Mouse (Mus musculus) hindlimb bud, embryonic 11.5 days (tissue): ENCODE measurements around the gene Lrrk2.
A peak's percentile ranks its signal among the peaks of the same experiment; 100 is the strongest.

Experiments
- DNase-seq: peaks from one replicate; pipeline ENCODE4 v3.0.0-alpha.2; 2012; ENCODE audit warnings: low read depth, low spot score; ENCODE audit errors: extremely low spot score

The Lrrk2 gene

GRCm38 (mm10) chr15:91672645-91673568 is at the start of gene Lrrk2:
TSS of gene Lrrk2 (plus strand) at chr15:91673175.
- peak; percentile 26 for DNase-seq

GRCm38 (mm10) chr15:91624475-91624874 is 48.5 kb upstream of the Lrrk2 start:
- no peak for DNase-seq

DNA sequence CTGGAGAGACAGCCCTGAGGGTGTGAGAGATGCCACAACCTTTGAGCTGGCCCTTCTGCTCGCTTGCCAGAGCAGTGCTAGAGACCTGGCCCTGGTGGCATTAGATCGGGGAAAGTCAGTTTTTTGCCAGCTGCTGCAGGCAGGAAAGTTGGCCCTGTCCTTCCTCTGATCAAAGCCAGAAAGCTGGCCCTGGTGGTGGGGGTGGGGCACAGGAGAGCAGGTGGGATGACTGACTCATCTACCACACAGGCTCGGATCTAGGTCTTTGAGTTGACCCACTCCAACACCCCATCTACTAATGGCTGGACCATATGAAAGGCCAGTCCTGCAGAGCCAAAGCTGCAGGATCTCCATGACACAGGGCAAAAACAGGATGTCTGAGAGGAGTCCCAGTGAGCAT is 43.8 kb upstream of the Lrrk2 start:
- DNase-seq: no peak

- no peak for DNase-seq
Measured at GRCm38 (mm10) chr15:91632473-91632872, 40.5 kb upstream of the Lrrk2 start.

GRCm38 (mm10) chr15:91633051-91633450 is 39.9 kb upstream of the Lrrk2 start:
- no peak for DNase-seq

GRCm38 (mm10) chr15:91633806-91634205 is 39.2 kb upstream of the Lrrk2 start:
- no peak for DNase-seq

- DNase-seq: no peak
Measured at GRCm38 (mm10) chr15:91634236-91634635, 38.7 kb upstream of the Lrrk2 start.

GRCm38 (mm10) chr15:91641631-91642030 is 31.3 kb upstream of the Lrrk2 start:
- DNase-seq: no peak

- DNase-seq: no peak
Measured at GRCm38 (mm10) chr15:91642682-91643306, 30.2 kb upstream of the Lrrk2 start.

DNA sequence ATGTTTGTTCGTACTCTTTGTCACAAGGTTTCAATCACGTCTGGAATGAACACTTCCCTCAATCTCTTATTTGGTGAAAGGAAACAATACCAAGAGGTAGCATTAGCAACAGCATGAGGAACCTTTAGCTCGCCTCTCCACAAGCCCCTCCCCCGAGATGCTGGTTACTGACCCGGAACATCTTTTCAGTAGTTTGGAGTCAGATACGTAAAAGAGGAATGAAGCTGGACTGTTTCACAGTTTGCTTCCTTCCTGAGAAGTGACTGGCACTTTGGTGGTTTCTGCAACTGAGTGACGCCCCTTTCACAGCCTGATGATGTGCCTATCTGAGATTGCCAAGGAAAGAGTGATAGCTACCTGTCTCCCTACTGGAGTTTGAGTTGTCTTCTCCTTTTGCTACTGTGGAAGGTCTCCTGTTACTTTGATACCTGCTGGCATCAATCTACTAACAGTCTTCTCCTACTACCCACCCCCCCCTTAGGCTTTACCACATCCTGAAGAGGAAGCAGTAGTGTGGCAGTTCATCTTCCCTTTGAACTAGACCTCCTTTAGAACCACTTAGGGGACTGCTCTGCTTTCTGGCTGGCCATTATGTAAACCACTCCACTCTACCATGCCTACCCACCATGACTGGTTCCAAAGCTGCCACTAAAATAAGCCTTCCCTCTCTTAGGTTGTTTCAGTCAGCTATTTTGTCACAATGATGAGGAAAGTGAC is 29.2 kb upstream of the Lrrk2 start:
- DNase-seq: no peak

DNA sequence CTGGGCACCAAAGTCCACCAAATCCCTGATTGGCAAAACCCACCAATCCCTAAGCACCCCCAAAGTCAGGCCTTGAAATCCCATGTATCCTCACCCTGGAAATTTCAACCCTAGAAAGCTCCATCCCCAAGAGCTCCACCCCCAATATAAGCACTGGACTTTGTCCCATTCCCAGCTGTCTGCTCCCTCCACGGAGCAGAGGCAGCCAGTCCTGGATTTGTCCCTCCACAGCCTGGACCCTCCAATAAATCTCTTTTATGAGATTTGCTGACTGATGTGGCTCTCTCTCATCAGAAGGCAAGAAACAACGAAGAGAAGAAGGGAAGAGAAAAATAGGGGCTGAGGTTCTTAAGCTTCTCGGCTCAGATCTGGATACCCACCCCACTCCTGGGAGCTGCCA is 22.7 kb upstream of the Lrrk2 start:
- no peak for DNase-seq

GRCm38 (mm10) chr15:91651493-91651892 is 21.5 kb upstream of the Lrrk2 start:
- no peak for DNase-seq

GRCm38 (mm10) chr15:91658227-91658626 is 14.7 kb upstream of the Lrrk2 start:
- no peak for DNase-seq

DNA sequence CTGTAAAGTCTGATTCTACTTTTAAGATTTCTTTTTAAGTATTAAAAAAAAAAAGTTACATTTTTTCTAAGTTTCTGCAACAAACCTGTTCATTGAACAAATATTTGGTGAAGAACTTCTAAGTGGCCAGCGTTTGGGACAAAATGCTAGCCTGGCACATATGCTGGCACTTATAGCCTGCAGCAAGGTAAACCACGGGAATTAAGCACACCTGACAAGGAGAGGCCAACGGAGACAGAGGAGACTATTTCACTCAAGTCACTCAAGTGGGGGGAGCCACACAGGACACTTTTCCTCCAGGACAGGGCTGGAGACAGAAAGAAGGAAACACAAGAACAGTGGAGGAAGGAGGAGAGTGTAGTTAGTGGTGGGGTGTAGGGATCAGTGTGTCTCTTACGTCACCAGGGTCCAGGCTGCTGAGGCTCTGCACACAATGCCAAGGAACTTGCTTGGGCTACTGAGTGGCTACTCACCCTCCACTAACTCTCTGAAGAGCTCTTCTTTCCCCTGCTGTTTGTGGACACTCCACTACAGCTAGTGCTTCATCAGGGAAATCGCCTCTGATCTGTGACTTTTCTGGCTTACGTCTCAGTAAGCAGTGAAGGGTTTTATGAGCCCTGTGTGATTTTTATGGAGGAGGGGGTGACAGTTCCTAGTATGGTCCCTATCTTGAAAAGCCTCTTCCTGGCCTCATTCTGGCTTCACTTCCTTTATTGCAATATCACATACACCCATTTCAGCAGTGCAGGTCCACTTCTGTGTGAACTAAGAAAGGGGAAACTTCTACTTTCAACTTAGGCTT is 12.5 kb upstream of the Lrrk2 start:
- DNase-seq: no peak

DNA sequence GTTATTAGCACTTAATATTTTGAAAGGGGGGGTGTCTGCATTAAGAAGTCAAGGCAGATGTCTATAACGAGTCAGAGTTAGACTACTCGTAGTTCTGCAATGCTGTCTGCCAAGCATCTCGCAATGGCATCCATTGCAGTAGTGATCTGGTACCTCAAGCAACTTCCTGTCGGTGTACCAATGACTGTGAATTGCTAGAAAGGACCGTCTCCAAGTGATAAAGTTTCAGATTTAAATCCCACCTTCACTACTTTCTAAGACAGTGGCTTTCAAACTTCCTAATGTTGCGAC is 12.0 kb upstream of the Lrrk2 start:
- no peak for DNase-seq

DNA sequence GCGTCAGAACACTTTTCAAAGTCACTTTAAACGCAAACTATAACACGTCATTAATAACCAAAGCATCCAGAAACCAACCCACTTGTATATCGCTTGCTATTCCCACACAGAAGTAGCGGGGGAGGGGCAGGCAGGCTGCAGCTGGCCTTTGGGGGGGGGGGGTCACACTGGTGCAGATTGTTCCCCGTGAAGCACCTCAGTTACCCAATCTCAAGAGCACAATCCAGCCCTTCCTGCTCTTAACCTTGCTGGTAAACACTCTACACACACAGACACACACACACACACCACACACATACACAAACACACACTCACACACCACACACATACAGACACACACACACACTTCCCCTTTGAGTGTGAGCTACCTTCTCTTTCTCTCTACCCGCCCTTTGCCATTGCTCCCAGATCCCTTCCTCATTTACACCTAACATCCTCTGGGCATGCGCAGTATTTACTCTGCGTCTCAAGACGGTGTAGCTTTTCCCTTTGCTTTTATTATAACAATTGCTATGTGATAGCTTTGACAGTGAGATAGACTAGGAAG is 8.3 kb upstream of the Lrrk2 start:
- DNase-seq: no peak

- no peak for DNase-seq
Measured at GRCm38 (mm10) chr15:91665530-91665929, 7.4 kb upstream of the Lrrk2 start.

DNA sequence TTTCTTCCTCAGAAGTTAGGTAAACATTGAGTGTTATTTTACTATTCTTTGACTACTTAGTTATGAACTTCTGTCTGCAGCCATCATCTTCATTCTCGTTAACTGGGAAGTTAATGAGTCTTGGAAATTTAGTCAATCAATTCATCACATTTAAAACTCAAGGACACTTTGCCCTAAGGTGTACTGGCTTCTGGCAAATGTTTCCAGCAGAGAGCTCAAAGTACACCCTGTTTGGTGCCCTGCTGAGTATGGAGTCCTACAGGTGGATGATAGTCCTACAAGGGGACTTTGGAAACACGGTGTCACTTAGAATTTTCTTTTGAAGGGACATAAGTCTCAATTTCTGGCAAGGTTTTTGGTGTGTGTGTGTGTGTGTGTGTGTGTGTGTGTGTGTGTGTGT is 1.8 kb upstream of the Lrrk2 start:
- no peak for DNase-seq

- no peak for DNase-seq
Measured at GRCm38 (mm10) chr15:91671987-91672386, 988 bp upstream of the Lrrk2 start.

DNA sequence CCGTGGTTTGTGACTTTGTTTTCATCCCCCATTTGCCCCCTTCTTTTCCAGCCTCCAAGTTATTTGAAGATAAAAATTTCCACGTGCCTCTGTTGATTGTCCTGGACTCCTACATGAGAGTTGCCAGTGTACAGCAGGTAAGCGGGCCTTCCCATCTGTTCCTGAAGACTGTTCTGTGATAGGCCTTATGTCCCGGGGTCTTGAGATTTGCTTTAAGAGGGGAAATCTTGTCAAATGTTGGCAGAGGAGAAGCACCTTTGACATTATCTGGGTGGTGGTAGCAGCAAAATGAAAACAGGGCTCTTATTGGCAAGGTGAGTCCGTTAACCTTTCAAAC is 562 bp downstream of the Lrrk2 start:
- DNase-seq: no peak

- no peak for DNase-seq
Measured at GRCm38 (mm10) chr15:91680116-91680515, 7.1 kb downstream of the Lrrk2 start.
